Mouse (Mus musculus) midbrain, postnatal 0 days (tissue): ENCODE data around the gene Ttc21a. TPM values are rescaled to one million over a fixed set of nuclear protein-coding genes. Genes with fewer than 3 reads are reported as not detected.
A peak's percentile ranks its signal among the peaks of the same experiment; 100 is the strongest.

Experiments used
- ATAC-seq: fragments of 200-750 bp; cut with Nextera tagmentation; 2 replicates; pipeline ENCODE4 v1.8.0; 2017; ENCODE audit warnings: moderate number of reproducible peaks, mild to moderate bottlenecking, moderate TSS enrichment, moderate library complexity; ENCODE audit not compliant: low FRiP score
- DNase-seq: peaks from one replicate; pipeline ENCODE4 v3.0.0-alpha.2; 2015; ENCODE audit warnings: low spot score
- H3K27ac ChIP-seq: fragments of 300-500 bp; sonication (generic); 2 replicates; pipeline ENCODE4 v1.5.1; 2014; ENCODE audit warnings: low read depth, mild to moderate bottlenecking, low read length, mixed read lengths
- H3K27me3 ChIP-seq: fragments of 300-500 bp; sonication (generic); 2 replicates; pipeline ENCODE4 v1.6.1; 2014; ENCODE audit warnings: low read length, control low read depth, mixed read lengths; ENCODE audit not compliant: insufficient read depth
- H3K36me3 ChIP-seq: fragments of 300-500 bp; sonication (generic); 2 replicates; pipeline ENCODE4 v1.6.1; 2014; ENCODE audit warnings: low read length, control low read depth, mixed read lengths; ENCODE audit not compliant: insufficient read depth
- H3K4me1 ChIP-seq: fragments of 300-500 bp; sonication (generic); 2 replicates; pipeline ENCODE4 v1.6.1; 2014; ENCODE audit warnings: mild to moderate bottlenecking, control low read depth, antibody characterized with exemption, low read length, mixed read lengths; ENCODE audit not compliant: insufficient read depth
- H3K4me2 ChIP-seq: fragments of 300-500 bp; sonication (generic); 2 replicates; pipeline ENCODE4 v1.6.1; 2014; ENCODE audit warnings: low read depth, mild to moderate bottlenecking, low read length, mixed read lengths; ENCODE audit not compliant: poor library complexity, severe bottlenecking
- H3K4me3 ChIP-seq: fragments of 300-500 bp; sonication (generic); 2 replicates; pipeline ENCODE4 v1.5.1; 2014; ENCODE audit warnings: low read depth, mild to moderate bottlenecking, low read length, moderate library complexity
- H3K9ac ChIP-seq: fragments of 300-500 bp; sonication (generic); replicated peaks from 2 replicates; pipeline ENCODE4 v1.6.1; 2014; ENCODE audit warnings: mild to moderate bottlenecking, low read length, moderate library complexity, mixed read lengths; ENCODE audit not compliant: poor library complexity, severe bottlenecking
- H3K9me3 ChIP-seq: fragments of 300-500 bp; sonication (generic); 2 replicates; pipeline ENCODE4 v1.6.1; 2016; ENCODE audit warnings: low read length, control low read depth
- CTCF ChIP-seq: IDR thresholded peaks from 2 replicates; pipeline ENCODE4 v1.5.1; 2016; ENCODE audit warnings: antibody characterized with exemption, mild to moderate bottlenecking
- WGBS: fragments of 180-500 bp; shearing (Covaris S2); extraction: QIAGEN DNeasy Blood & Tissue Kit; methylation state at CpG from one replicate; pipeline ENCODE4 v1.1.7; 2014; 5-methylcytosine and 5-hydroxymethylcytosine counted together
- polyA plus RNA-seq: library from polyadenylated mRNA; unstranded; fragments of >200 nt; fragmentation: Nextera tagmentation; extraction: Ambion mirVana; gene quantifications from 2 replicates; pipeline ENCODE4 v1.2.1, GENCODE M21; 2015
- total RNA-seq: library from RNA; depleted of rRNA; stranded (reverse); fragments of >200 nt; gene quantifications from 2 replicates; pipeline ENCODE4 v1.2.3, GENCODE M21; 2014

Gene Ttc21a
- total and polyA plus RNA-seq, 2 experiments from 2014 or later = 1.4 to 4.6 TPM

DNA sequence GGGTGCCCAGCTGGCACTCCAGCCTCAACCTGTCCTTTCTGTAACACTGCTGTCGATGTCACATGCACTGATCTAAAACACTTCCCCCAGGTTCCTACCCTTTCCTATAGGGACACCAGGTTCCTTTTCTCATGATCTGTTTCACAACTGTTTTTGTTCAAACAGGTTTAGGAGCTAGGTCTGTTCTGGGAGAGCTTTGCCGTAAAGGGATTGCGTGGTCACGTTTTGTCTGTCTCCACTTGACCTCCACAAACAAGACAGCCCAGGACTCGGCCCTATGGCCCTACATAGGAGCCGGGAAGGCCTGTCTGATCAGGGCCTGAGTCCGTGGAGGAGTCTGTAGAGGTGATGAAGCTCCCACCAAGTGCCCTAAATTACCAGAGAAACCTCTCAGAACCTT, 32.4 kb downstream of the Ttc21a start:
- Histone ChIP-seq H3K9me3 (no peaks in the 10 kb centered on the region), H3K36me3 (peaks cover 3% of the 10 kb centered on the region; the same call in 1 of the 2 replicates), H3K4me1 (no peaks in the 10 kb centered on the region), H3K27ac (no peak overlapping the region), H3K9ac (no peak overlapping the region), H3K4me3 (no peak overlapping the region), H3K4me2 (no peak overlapping the region), H3K27me3 (no peaks in the 10 kb centered on the region)
- 86% methylated on average over 7 of the region's 7 CpGs for WGBS
- no peak for ATAC-seq
- DNase-seq = no peak
- TF ChIP-seq CTCF = no peak

DNA sequence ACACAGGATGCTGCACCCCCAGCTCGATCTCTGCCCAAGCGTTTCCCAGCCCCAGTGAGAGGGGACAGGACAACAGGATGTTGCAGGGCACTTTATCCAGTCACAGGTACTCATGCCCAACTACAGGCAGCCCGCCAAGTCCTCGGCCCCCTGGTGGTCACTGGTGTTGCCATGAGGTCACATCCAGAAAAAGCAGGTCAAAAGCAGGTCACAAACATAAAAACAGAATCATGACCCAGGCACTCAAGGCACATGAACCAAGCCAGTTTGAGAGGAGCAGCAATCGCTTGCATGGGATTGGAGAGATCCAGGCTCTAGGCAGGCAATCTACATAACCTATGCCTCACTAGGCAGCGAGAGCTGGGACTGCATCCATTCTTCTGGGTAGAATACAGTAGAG, 32.8 kb downstream of the Ttc21a start:
- Histone ChIP-seq H3K4me1 (no peaks in the 10 kb centered on the region), H3K9me3 (no peaks in the 10 kb centered on the region), H3K27me3 (no peaks in the 10 kb centered on the region), H3K9ac (no peak overlapping the region), H3K36me3 (peaks cover 3% of the 10 kb centered on the region; the same call in 1 of the 2 replicates), H3K4me2 (no peak overlapping the region), H3K27ac (no peak overlapping the region), H3K4me3 (no peak overlapping the region)
- DNase-seq = no peak
- WGBS = 41% methylated on average over 6 of the region's 6 CpGs
- ATAC-seq = no peak
- TF ChIP-seq CTCF = peak; percentile 60

DNA sequence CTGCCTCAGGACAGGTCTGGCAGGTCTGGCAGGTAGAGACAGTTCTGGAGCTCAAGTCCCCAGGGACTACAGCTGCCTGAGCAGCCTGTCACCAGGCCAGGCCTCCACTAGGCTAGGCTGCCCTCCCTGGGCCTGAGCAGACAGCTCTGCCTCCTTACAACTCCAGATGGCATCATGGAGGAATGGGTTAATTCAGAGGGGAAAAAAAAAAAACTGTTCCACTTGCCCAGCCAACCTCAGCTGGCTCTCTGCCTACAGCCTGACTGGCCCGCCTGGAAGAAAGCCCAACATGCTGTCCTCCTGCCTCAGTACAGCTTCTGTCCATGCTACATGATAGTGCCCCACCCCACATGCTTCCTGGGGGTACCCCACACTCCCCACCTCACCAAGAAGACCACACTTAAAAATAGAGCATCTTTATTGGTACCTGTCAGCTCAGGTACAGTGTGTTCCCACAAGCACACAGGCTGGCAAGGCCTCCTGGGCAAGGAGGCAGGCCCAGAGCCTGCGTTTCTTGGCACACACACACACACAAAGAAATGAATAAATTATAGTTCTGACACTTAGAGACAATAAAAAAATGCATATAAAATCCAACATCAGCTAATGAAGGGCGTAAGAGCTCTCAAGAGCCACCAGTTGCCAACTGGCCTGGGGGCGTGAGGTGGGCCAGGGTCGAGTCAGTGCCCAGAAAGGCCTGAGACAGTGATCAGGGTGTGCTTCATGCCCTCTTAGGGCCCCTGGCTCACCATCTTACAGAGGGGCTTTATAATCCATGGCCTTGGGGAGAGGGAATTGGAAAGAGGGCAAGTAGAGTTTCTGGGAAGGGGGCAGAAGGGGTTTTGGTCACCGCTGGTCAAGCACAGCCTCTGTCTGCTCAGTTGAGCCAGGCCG, 33.6 kb downstream of the Ttc21a start:
- no peaks in the 10 kb centered on the region for H3K9me3 ChIP-seq
- peaks cover 3% of the 10 kb centered on the region; the same call in 1 of the 2 replicates for H3K36me3 ChIP-seq
- no peak overlapping the region for H3K4me2 ChIP-seq
- H3K9ac ChIP-seq = 0 out of 2 replicates have a peak overlapping the region, but pooled peaks have one; percentile 1
- no peaks in the 10 kb centered on the region for H3K4me1 ChIP-seq
- no peak overlapping the region for H3K27ac ChIP-seq
- H3K27me3 ChIP-seq = no peaks in the 10 kb centered on the region
- DNase-seq (peak; percentile 86), ATAC-seq (peak; percentile 52; the same call in 1 of the 2 replicates)
- no peak overlapping the region for H3K4me3 ChIP-seq
- TF ChIP-seq CTCF = no peak
- WGBS = 70% methylated on average over 7 of the region's 7 CpGs

DNA sequence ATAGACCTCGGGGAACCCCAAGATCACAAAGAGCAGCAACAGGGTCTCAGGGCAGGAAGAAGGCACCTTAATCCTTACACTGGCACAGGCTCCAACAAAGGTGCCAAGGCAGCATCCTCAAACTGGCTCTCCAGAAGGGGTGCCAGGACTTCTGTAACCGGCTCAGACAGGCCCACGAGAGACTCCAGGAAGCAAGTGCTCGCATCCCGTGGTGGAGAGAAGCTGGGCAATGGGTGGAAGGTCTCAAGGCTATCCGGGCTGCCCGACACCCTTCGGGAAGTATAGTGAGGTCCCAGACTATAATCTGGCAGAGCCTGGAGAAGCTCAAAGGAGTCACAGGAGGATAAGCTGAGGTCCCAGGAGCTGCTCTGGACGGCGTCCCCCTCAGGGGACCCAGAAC, 34.8 kb downstream of the Ttc21a start:
- WGBS = 92% methylated on average over 10 of the region's 10 CpGs
- Histone ChIP-seq H3K9me3 (no peaks in the 10 kb centered on the region), H3K4me3 (no peak overlapping the region), H3K4me1 (no peaks in the 10 kb centered on the region), H3K36me3 (peaks cover 3% of the 10 kb centered on the region; the same call in 1 of the 2 replicates), H3K9ac (no peak overlapping the region), H3K4me2 (no peak overlapping the region), H3K27ac (no peak overlapping the region), H3K27me3 (no peaks in the 10 kb centered on the region)
- TF ChIP-seq CTCF = no peak
- DNase-seq (no peak), ATAC-seq (no peak)

DNA sequence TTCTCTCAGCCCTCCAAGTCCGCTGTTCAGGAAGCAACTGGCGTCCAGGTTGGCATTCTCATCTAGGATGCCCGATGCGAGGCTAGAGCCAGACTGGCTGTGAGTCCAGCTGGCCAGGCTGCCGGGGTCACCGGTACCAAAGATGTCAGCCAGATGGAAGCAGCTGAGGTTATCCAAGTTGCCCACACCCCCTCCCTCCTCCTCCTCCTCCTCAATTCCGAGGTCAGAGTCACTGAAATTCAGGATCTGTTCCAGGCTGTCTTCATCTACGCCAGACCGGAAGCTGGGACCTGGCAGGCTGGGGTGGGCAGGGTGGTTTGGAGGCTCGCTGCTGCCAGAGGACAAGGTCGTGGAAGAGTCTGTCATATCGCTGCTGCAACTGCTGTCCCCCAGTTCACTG, 35.2 kb downstream of the Ttc21a start:
- no peak for TF ChIP-seq CTCF
- Histone ChIP-seq H3K36me3 (peaks cover 3% of the 10 kb centered on the region; the same call in 1 of the 2 replicates), H3K27me3 (no peaks in the 10 kb centered on the region), H3K9ac (no peak overlapping the region), H3K27ac (no peak overlapping the region), H3K4me1 (no peaks in the 10 kb centered on the region), H3K4me3 (no peak overlapping the region), H3K4me2 (no peak overlapping the region), H3K9me3 (no peaks in the 10 kb centered on the region)
- WGBS = 82% methylated on average over 12 of the region's 12 CpGs
- ATAC-seq (no peak), DNase-seq (peak; percentile 46)

DNA sequence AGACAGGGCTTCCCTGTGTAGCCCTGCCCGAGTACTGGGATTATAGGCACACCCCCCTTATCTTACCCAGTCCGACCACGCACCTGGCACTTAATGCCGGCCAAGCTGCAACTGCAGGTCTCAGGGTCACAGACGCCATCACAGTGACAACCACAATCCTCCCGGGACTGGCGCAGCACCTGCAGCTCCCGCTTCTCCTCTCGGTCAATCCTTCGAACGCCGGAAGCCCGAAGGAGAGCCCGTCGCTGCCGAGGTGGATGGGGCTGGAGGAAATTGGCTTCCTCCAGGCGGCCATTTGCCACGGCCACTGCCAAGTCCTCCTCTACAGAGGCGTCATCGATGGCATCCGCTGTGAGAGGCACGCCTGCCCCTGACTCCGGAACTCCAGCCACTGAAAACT, 35.9 kb downstream of the Ttc21a start:
- H3K9me3 ChIP-seq = no peaks in the 10 kb centered on the region
- DNase-seq = no peak
- no peak overlapping the region for H3K4me2 ChIP-seq
- H3K27ac ChIP-seq = no peak overlapping the region
- H3K27me3 ChIP-seq = no peaks in the 10 kb centered on the region
- TF ChIP-seq CTCF = no peak
- H3K36me3 ChIP-seq = peaks cover 3% of the 10 kb centered on the region; the same call in 1 of the 2 replicates
- ATAC-seq = no peak
- no peak overlapping the region for H3K4me3 ChIP-seq
- 90% methylated on average over 23 of the region's 23 CpGs for WGBS
- H3K9ac ChIP-seq = no peak overlapping the region
- H3K4me1 ChIP-seq = no peaks in the 10 kb centered on the region
